Mouse (Mus musculus): ENCODE measurements around the gene Mdga2.

DNA sequence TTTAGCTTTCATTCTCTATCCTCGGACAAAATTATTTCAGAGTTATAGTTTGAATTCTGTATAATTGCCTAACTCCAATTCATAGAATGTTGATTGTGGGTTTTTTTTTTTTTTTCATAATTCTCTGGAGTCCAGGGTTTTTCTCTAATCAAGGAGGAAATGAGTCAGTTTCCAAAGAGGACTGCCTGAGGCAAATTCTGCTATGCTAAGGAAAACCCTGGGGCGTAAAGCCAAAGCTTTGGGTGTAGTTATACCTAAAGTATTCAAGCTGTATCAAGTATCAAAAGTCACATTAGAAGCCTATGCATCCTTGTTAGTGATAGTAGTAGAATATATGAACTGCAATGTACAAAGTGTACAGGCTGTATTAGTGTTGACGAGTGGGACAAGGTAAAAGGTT is 519.6 kb downstream of the Mdga2 start:
- TF ChIP-seq POLR2A (IDR thresholded peaks at IDR 0.05; ENCODE audit: low read depth, low read length) (no peak), CTCF (IDR thresholded peaks at IDR 0.05; ENCODE audit: extremely low read depth, insufficient read length, insufficient replicate concordance, low read depth, low read length) (no peak)

All from small intestine, adult 2 months (tissue).